Mouse (Mus musculus): ENCODE results near the gene Ypel5. TPM values are rescaled to one million over a fixed set of nuclear protein-coding genes. Genes with fewer than 3 reads are reported as not detected.

The Ypel5 gene
- total and polyA plus RNA-seq, 3 experiments: 26.6 to 36.4 (median 35.6) TPM

DNA sequence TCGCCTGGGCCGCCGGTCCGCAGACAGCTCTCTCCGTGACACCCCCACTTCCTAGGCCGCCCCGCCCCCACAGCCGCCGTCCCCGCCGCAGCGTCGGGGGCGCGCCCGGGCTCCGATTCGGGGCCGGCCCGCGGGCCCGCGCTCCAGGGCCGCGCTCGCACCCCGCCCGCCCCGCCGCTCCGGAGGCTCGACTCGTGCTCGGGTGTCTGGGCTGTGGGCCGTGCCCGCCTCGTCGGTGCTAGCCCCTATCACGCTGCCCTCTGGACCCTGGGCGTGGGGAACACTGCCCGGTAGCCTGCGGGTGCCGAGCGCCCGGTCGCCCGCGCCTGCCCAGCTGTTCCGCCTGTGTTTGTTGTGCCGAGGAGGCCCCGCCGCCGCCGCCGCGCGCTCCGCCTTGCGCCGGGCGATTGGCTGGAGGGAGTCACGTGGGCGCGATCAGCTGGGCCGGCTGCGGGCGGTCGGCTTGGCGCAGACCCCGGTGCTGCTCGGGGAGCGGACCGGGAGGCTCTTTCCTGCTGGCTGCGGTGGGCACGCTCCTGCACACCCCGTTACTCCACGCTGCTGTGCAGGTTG lies 973 bp downstream of the Ypel5 start:
- 0 out of 2 replicates have a peak, but pooled peaks cover 1% of the 10 kb centered on the region for H3K79me2 ChIP-seq (replicated peaks; ENCODE audit: control insufficient read depth, insufficient read depth, low read length)
- intact Hi-C loops (cut with DNase I): loop anchor here (2.0 to 10.0 kb wide), 3 partner anchors 82 to 1992 kb away; partner anchors contain the start of genes Lbh and Lclat1
- H3K27me3 ChIP-seq (ENCODE audit: control insufficient read depth, insufficient read depth, low read length): no peaks in the 10 kb centered on the region
- TF ChIP-seq EP300 (IDR thresholded peaks at IDR 0.05; ENCODE audit: insufficient read depth, low read depth, low read length): no peak
- peak; percentile 73; the same call in 1 of the 2 replicates for TF ChIP-seq POLR2A (IDR thresholded peaks at IDR 0.05; ENCODE audit: insufficient read depth, low read depth, low read length)
- no peak for TF ChIP-seq CTCF (IDR thresholded peaks at IDR 0.05)
- H3K4me1 ChIP-seq (ENCODE audit: control insufficient read depth, insufficient read depth, low read length): peaks cover 4% of the 10 kb centered on the region
- peaks cover 30% of the 10 kb centered on the region for H3K36me3 ChIP-seq (ENCODE audit: control insufficient read depth, insufficient read depth, low read length)
- DNase-seq: peak; percentile 95 to 97
- WGBS: 1% methylated on average over 72 of the region's 77 CpGs
- peak overlapping the region; percentile 100 for H3K9ac ChIP-seq (ENCODE audit: low read depth, low read length)
- peak overlapping the region; percentile 100 for H3K4me3 ChIP-seq
- H3K27ac ChIP-seq: peak overlapping the region; percentile 100

GRCm38 (mm10) chr17:72837824-72838474 lies 1.7 kb downstream of the Ypel5 start:
- intact Hi-C loops (cut with DNase I): loop anchor here (2.0 to 10.0 kb wide), 3 partner anchors 81 to 1993 kb away; partner anchors contain the start of genes Lbh and Lclat1
- peak in 1 of 2 experiments; percentile 7 for DNase-seq
- Histone ChIP-seq H3K79me2 (replicated peaks; ENCODE audit: control insufficient read depth, insufficient read depth, low read length) (0 out of 2 replicates have a peak, but pooled peaks cover 1% of the 10 kb centered on the region), H3K27ac (peak overlapping the region; percentile 100), H3K4me3 (peak overlapping the region; percentile 100), H3K36me3 (ENCODE audit: control insufficient read depth, insufficient read depth, low read length) (peaks cover 32% of the 10 kb centered on the region), H3K4me1 (ENCODE audit: control insufficient read depth, insufficient read depth, low read length) (peaks cover 4% of the 10 kb centered on the region), H3K27me3 (ENCODE audit: control insufficient read depth, insufficient read depth, low read length) (no peaks in the 10 kb centered on the region), H3K9ac (ENCODE audit: low read depth, low read length) (peak overlapping the region; percentile 100)
- TF ChIP-seq EP300 (IDR thresholded peaks at IDR 0.05; ENCODE audit: insufficient read depth, low read depth, low read length) (no peak), CTCF (IDR thresholded peaks at IDR 0.05) (peak; percentile 27; the same call in 1 of the 2 replicates), POLR2A (IDR thresholded peaks at IDR 0.05; ENCODE audit: insufficient read depth, low read depth, low read length) (no peak)
- WGBS: 10% methylated on average over 8 of the region's 8 CpGs

DNA sequence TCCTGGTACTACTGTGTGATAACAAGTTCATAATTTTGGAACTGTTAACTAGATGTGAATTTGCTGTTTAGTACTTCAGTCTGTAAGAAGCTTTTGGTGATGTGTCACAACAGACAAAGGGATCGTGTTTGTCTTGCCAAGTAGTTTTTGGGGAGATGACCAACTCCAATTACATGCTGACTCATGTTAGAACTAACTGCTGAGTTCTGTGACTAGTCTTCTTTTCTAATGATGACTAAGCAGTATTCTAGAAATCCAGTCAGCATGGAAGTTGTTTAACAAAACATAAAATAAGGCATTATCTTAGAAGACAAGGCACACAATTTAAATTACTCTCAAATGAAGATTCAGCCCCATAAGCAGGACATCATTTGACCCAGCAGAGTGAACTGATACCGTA lies 2.7 kb downstream of the Ypel5 start:
- Histone ChIP-seq H3K4me1 (ENCODE audit: control insufficient read depth, insufficient read depth, low read length) (peaks cover 4% of the 10 kb centered on the region), H3K4me3 (no peak overlapping the region), H3K36me3 (ENCODE audit: control insufficient read depth, insufficient read depth, low read length) (peaks cover 34% of the 10 kb centered on the region), H3K9ac (ENCODE audit: low read depth, low read length) (no peak overlapping the region), H3K27ac (no peak overlapping the region), H3K27me3 (ENCODE audit: control insufficient read depth, insufficient read depth, low read length) (no peaks in the 10 kb centered on the region), H3K79me2 (replicated peaks; ENCODE audit: control insufficient read depth, insufficient read depth, low read length) (peaks cover 5% of the 10 kb centered on the region)
- 55% methylated on average over 2 of the region's 2 CpGs for WGBS
- intact Hi-C loops (cut with DNase I): loop anchor here (5.0 to 10.0 kb wide), 2 partner anchors 268 to 1994 kb away; partner anchors contain the start of gene Lclat1
- TF ChIP-seq POLR2A (IDR thresholded peaks at IDR 0.05; ENCODE audit: insufficient read depth, low read depth, low read length) (no peak), CTCF (IDR thresholded peaks at IDR 0.05) (no peak), EP300 (IDR thresholded peaks at IDR 0.05; ENCODE audit: insufficient read depth, low read depth, low read length) (no peak)
- DNase-seq: no peak

DNA sequence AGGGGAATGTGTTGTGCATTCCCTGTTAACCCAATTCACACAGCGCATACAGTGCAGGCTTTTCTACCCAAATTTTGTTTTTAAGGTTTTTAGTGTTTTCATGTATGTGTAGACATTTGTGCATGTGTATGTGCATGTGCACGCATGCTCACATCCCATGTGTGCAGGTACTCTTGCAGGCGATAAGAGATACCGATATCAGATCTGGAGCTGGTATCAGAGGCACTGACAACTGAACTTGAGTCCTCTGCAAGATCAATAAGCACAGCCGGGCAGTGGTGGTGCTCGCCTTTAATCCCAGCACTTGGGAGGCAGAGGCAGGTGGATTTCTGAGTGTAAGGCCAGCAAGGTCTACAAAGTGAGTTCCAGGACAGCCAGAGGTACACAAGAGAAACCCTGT lies 8.1 kb downstream of the Ypel5 start:
- WGBS: 98% methylated on average over 6 of the region's 6 CpGs
- Histone ChIP-seq H3K4me1 (ENCODE audit: control insufficient read depth, insufficient read depth, low read length) (no peaks in the 10 kb centered on the region; the same call in none of the 2 replicates), H3K79me2 (replicated peaks; ENCODE audit: control insufficient read depth, insufficient read depth, low read length) (peaks cover 8% of the 10 kb centered on the region), H3K27ac (no peak overlapping the region), H3K4me3 (no peak overlapping the region), H3K9ac (ENCODE audit: low read depth, low read length) (no peak overlapping the region), H3K36me3 (ENCODE audit: control insufficient read depth, insufficient read depth, low read length) (peaks cover 41% of the 10 kb centered on the region), H3K27me3 (ENCODE audit: control insufficient read depth, insufficient read depth, low read length) (no peaks in the 10 kb centered on the region)
- no peak for TF ChIP-seq CTCF (IDR thresholded peaks at IDR 0.05)
- no peak for TF ChIP-seq EP300 (IDR thresholded peaks at IDR 0.05; ENCODE audit: insufficient read depth, low read depth, low read length)
- TF ChIP-seq POLR2A (IDR thresholded peaks at IDR 0.05; ENCODE audit: insufficient read depth, low read depth, low read length): no peak
- intact Hi-C loops (cut with DNase I): no loop called here
- no peak for DNase-seq

GRCm38 (mm10) chr17:72844949-72845490 lies 8.8 kb downstream of the Ypel5 start:
- WGBS: 87% methylated on average over 7 of the region's 7 CpGs
- H3K79me2 ChIP-seq (replicated peaks; ENCODE audit: control insufficient read depth, insufficient read depth, low read length): peaks cover 8% of the 10 kb centered on the region
- DNase-seq: no peak
- no peaks in the 10 kb centered on the region; the same call in none of the 2 replicates for H3K4me1 ChIP-seq (ENCODE audit: control insufficient read depth, insufficient read depth, low read length)
- H3K4me3 ChIP-seq: no peak overlapping the region
- no peaks in the 10 kb centered on the region for H3K27me3 ChIP-seq (ENCODE audit: control insufficient read depth, insufficient read depth, low read length)
- TF ChIP-seq CTCF (IDR thresholded peaks at IDR 0.05) (no peak), EP300 (IDR thresholded peaks at IDR 0.05; ENCODE audit: insufficient read depth, low read depth, low read length) (no peak), POLR2A (IDR thresholded peaks at IDR 0.05; ENCODE audit: insufficient read depth, low read depth, low read length) (no peak)
- intact Hi-C loops (cut with DNase I): no loop called here
- no peak overlapping the region for H3K27ac ChIP-seq
- peaks cover 39% of the 10 kb centered on the region for H3K36me3 ChIP-seq (ENCODE audit: control insufficient read depth, insufficient read depth, low read length)
- no peak overlapping the region for H3K9ac ChIP-seq (ENCODE audit: low read depth, low read length)
